Mouse (Mus musculus): ENCODE measurements around the gene S100a8.

Gene S100a8

DNA sequence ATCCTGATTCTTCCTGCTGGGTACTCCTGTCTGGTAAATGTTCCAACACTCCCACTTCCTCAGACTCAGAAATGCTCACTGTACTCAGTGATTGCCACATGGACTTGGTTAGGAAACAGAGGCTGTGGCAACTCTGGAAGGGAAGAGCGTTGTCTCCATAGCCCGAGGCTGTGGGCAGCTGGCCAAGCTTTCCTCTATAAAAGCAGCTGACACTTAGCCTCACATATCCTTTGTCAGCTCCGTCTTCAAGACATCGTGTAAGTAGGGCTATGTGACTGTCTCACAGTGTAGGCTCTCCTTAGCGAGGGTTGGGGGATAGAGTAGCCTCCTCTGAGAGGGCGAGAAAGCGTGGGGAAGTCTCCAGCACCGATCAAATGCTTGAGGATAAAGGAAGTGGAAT is at the start of gene S100a8:
TSS of gene S100a8 (plus strand) at position 133 of the 400 bp plus-strand sequence.
- no peak for DNase-seq (ENCODE audit: low spot score)

DNA sequence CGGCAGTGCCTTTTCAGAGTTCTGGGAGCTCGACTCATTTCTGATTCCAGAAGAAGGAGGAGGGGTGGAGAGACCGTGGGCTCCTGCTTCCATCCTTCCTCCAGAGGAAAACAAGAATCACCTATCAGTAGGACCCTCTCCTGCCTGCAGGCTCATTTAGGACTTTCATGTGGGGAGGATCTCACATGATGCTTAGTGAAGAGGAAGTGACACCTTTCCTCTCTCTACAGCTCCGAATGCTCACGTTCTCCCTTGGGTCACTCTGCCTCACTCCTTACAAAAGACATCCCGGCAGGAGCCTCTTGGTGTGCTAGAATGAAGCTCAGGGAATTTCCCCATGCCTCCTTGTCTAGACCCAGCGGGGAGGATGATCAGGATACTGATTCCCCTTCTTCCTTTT is 47.2 kb upstream of the S100a8 start:
- no peak for DNase-seq (ENCODE audit: low spot score)

DNA sequence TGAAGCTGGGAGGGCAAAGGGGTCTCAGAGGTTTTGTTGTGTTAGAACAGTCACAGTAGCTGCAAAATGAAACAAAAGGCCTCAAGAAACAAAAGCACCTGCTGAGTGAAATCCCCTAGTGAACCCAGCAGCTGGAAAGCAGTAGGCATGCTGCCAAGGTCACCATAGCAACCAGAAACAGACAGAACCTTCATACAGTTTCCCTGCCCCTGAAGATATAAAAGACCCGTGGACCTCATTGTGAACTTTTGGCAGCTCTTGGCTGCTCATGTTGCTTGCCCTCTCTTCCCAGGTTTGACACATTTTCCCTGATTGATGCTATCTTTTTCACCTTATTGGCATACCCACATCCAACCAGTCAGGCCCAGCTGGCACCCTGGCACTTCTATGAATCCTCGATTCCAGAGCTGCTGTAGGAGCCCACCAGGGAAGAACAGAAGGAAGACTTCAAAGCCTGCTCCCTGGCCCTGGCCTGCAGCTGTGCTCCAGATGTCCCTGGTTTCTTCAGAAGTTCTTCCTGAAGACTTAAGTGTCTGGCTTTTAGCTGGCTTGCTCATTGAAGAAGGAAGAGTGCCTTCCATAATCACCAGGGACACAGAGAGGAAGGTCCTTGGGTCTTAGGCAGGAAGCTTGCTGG is 45.2 kb upstream of the S100a8 start:
- no peak for DNase-seq (ENCODE audit: low spot score)

DNA sequence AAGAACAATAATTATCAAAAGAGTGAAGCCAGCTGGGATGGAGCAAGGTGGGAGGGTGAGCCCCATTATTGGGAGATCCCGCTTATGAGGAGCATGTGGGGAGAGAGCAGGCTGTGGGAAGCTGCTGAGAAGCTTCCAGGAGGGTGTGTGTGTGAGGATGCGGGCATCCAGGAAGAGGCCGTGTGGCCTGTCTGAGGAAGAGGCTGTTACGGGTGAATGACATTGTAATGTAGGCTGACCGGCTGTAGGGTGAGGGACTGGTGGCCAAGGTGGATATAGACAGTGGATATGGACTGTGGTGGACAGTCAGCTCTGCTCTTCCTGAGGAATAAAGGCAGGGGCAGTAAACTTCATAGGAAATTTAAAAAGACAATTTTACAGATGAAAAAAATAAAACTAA is 43.3 kb upstream of the S100a8 start:
- no peak for DNase-seq (ENCODE audit: low spot score)

DNA sequence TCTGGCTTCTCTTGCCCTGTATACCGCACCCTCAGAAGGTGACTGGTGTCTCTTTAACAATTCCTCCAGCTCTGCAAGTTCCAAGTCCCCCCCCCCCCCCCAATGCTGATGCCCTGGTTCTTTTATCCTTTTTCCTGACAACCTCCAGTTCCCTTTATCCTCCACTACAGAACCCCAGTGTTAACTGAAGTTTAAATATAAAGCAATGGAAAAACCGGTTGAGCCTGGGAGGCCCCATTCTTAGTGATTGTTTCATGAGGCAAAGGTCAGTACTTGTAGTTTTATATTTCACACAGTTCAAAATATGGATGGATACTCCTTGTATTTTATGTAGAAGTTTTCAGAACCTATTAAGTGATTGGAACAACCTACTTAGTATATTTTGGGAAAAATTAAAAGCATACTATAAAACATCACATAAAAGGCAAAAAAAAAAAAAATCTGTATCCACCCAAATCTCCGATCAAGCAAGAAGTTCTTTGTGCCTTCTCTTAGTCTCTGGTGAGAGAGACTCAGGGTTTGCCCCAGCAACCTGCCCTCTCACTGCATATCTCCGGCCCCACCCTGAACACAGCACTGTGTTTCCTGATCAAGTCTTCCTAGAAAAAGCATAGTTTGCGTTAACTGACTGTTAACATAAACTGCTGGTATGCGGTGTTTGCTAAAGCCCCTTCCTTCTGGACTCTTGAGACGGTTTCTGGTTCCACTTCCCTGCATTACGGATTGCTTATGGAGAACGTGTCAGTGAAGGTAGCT is 42.3 kb upstream of the S100a8 start:
- no peak for DNase-seq (ENCODE audit: low spot score)

DNA sequence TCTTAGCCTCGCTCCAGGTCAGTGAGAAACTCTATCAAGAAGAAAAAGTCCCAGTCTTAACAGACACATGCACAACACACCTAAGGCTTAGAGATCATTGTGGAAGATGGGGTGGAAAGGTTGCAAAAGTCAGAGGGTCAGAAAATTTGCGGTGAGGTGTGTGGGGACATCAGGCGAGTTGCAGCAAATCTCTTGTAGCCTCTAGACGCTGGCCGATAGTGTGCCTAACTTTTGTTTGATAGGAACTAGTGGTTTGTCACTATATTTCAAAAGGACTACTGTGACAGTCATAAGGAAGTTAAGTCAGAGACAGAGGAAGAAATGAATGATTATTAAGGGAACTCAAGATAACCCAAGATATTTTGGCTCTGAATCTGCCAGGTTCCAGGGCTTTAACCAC is 41.4 kb upstream of the S100a8 start:
- no peak for DNase-seq (ENCODE audit: low spot score)

DNA sequence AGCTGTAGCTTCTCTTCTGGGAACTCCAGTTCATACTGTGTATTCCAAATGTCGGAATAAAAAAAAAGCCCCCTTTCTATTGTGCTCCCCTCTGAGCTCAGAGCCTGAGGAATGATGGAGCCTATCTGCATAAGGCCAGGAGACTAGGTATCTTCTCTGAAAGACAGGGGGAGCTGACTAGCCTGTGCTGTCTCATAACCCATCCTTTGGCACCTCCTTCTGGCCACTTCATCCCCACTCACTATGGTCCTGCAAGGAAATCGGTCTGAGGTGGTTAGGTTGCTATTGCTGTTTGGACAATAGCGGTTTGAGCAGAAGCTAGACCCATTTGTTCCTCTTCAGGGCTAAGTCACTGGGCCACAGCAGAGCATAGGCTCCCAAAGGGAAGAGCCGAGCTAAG is 41.0 kb upstream of the S100a8 start:
- DNase-seq (ENCODE audit: low spot score) = peak; percentile 11

DNA sequence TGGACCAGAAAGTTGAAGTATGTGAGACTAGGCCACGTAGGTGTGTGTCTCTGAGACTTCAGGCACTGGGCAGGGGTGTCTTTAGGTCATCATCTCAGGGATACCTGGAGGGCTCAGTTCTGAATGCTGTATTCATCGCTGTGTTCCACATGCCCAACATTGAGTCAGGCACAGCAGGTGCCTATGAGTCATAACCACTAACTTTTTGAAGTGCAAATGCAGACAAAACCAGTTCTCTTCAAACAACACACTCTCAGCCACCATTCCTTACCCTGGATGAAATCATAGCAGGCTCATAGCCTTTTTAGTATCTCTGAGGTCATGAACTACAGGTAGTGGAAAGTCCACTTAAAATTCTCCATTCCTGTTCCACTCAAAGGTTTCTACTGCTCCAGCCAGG is 39.5 kb upstream of the S100a8 start:
- no peak for DNase-seq (ENCODE audit: low spot score)

DNA sequence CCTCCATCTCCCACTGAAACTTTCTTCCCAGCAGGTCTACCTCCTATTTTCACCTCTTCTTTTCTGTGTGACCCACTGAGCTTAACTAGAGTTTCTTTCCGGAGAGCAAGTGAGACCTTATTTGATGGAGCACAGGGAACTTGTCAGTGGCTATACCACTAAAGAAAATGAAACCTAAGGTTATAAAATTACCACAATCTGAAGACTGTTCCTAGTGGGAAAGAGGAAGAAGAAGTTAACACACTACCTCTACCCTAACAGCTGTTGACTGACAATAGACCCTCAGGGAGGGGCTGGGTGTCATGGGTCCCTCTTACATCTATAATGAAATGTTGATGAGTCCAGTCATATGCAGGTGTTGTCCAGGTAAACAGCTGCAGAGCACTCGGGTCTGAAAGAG is 36.8 kb upstream of the S100a8 start:
- DNase-seq (ENCODE audit: low spot score) = no peak

DNA sequence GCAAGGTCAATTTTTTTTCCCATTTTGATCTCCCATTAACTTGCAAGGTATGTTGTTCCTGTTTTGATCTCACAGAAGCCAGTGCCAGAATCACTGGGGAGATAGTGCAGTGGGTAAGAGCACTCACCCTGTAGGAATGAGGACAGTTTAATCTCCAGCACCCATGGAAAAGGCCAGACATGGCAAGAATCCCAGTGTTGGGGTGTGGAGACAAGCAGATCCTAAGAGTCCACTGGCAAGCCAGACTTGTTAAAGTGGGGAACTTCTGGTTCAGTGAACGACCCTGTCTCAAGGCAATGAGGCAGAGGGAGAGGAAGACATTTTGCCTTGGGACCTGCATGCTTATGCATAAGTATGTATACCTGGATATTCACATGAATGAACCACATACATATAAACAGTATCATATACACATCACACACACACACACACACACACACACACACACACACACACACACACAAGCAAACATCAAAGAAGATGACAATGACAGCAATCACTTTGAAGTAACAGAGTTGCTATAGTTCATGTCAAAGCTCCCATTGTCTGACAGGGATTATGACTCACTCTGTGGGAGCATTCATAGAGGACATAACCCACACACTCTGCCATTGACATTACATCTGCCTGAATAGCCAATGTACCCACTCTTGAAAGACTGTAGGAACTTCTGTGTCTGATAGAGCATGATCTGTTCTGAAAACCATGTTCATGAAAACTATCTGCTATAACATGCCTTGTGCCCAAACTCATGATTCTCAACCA is 30.1 kb upstream of the S100a8 start:
- DNase-seq (ENCODE audit: low spot score) = no peak

DNA sequence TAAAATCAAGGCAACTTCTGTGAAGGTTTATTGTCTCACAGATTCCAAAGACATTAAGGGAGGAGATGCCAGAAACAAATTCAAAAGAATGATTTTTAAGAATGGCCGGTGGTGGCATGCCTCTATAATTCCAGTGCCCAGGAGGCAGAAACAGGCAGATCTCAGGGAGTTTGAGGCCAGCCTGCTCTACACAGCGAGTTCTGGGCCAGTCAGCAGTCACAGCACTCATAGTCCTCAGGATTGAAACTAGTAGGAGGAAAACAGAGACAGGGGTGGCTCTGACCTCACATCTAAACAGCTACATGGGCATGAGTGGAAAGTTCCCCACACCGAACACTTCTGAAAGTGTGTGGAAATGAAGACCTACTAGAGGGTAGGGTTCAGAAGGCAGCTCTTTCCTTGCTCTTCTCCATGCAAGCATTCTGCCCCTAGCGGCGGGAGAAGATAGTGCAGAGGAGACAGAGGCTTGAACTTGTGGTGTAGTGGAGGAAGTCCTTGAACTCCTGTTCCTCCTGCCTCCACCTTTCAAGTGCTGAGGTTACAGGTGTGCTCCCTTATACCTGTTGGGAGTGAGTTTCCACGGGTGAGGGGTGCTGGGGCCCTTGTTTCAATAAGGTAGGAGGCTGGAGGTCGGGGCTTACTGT is 29.1 kb upstream of the S100a8 start:
- DNase-seq (ENCODE audit: low spot score) = peak; percentile 12

DNA sequence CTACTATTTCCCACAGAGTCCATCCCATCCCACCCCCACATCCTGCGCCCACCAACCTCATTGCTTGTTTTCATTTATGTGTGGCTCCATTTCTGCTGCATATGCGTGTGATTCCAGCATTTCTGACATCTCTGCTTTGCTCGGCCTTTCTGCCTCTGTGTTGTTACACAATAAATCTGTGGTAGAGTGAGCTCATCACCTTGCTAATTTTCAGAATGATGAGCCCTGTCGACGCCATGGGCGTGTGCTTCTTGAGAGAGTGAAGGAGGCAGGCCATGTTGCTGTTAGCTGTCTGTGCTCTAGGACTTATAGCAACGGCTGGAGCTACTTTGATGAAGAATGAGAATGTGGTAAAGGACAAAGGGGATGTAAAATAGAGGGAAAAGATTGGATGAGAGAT is 27.8 kb upstream of the S100a8 start:
- no peak for DNase-seq (ENCODE audit: low spot score)

DNA sequence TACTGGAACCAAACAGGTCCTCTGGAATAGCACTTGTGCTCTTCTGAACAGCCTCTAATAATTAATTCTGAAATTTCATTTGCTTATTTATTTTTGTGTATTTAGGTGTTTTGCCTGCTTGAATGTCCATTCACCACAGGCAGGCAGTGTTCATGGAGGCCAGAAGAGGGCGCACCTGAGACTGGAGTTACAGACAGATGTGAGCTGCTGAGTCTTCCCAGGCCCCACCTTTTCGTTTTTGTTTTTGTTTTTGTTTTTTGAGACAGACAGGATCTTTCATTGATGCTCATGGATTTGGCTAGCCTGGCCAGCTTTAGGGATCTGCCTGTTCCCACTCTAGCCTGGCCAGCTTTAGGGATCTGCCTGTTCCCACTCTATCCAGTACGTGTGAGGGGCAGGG is 24.6 kb upstream of the S100a8 start:
- no peak for DNase-seq (ENCODE audit: low spot score)

DNA sequence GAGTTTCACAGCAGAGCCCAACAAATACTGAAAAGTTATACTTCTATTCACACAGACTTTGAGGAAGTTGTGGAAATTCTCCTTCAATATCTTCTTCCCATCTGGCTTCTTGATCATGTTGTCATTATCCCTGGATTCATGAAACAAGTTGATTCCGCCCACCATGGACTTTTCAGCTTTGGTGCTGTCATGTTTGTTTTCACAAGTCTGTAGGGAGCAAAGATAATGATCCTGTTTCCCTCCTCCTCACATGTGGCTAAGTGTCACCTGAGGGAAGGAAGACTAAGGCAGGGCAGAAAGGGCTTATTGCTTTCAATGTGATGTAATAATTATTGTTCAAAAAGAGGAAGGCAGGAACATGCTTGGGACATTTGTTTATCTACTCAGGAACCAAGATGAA is 21.5 kb upstream of the S100a8 start:
- no peak for DNase-seq (ENCODE audit: low spot score)

DNA sequence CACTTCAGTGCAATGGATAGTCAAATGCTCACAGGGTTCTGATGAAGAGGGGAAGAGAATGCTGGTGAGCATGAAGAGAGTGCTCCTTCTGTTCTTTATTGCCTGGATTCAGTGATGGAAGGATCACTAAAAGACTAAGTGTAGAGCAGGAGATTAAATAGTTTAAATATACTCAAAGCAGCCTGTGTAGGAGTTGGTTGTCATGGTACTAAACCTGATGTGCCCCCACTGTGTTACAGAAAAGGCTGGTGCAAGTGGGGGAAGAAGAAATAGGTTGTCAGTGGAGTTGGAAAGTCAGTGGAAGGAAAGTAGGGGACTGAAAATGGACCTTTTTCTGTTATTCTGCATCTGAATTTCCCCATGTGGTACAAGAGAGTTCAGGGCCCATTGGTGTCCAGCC is 19.8 kb upstream of the S100a8 start:
- DNase-seq (ENCODE audit: low spot score) = no peak

DNA sequence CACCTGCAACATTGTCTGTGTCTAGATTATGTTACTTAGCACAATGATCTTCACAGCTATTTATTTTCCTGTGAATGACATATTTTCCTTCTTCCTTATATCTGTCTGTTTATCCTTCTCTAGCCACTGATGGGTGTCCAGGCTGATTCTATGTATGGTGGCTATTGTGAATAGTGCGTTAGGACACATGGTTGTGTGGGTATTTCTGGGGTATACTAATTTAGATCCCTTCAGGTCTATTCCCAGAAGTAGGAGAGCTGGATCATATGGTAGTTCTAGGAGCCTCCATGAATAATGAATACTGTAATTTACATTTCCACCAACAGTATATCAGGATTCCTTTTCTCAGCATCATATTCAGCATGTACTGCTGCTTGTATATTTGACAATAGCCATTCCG is 18.9 kb upstream of the S100a8 start:
- DNase-seq (ENCODE audit: low spot score) = no peak

DNA sequence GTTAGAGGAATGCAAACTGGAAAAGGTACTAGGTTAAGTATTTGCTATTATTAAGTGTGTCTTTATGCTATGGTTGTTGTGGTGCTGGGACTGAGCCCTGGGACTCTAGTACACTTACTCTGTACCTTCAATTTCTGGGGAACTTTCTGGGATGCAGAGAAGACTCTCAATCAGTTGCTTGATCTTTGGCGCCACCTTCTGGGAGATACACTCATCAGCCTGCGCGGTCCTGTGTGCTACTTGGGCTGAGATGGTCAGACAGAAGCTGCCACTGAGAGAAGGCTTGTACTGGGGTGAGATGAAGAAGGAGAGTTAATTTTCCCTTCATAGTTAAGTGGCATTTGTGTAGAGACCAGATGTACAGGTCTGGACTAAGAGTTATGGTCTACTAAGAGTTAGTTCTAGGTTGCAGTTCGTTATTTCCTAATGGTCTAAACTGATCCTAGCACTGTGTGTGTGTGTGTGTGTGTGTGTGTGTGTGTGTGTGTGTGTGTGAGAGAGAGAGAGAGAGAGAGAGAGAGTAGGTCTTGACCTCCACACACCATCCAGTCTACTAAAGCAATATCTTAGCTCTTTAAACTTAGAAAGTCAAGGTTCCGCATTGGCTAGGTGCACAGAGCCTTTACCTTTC is 15.8 kb upstream of the S100a8 start:
- DNase-seq (ENCODE audit: low spot score) = peak; percentile 24

DNA sequence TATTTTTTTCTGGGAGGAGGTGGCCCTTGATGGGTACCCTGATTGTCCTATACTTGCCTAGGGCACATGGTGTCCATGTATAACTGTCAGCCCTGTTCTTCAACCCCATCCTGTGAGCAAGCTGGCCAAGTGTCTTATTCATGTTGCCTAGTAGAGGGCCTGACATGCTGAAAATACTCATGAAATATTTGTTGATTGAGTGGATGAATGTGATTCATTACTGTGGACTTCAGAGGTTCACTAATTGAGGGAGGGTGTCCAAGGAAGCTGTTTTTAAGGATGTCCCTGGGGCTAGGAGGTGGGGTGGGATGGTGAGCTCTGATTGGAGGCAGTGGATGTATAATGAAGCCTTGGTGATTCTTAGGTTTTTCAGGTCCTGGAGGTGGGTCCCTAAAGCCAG is 15.1 kb upstream of the S100a8 start, which contains the start of gene S100a7a:
TSS of gene S100a7a (plus strand) at position 301 of the 400 bp plus-strand sequence.
- no peak for DNase-seq (ENCODE audit: low spot score)

DNA sequence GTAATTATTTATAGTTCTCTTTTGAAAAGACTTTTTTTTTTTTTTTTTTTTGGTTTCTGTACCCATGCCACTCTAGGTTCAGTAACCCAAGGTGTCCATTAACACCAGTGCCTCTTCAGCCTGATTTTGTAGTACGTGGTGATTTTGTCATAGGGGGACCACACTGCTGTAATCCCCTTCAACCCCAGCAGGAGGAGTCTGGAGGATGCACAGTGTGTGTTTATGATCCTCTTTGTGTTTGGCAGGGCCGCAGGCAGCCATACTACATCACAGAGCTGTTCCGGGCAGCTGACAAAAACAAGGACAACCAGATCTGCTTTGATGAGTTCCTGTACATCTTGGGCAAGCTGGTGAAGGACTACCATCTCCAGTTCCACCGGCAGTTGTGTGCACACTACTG is 11.4 kb upstream of the S100a8 start:
- no peak for DNase-seq (ENCODE audit: low spot score)

DNA sequence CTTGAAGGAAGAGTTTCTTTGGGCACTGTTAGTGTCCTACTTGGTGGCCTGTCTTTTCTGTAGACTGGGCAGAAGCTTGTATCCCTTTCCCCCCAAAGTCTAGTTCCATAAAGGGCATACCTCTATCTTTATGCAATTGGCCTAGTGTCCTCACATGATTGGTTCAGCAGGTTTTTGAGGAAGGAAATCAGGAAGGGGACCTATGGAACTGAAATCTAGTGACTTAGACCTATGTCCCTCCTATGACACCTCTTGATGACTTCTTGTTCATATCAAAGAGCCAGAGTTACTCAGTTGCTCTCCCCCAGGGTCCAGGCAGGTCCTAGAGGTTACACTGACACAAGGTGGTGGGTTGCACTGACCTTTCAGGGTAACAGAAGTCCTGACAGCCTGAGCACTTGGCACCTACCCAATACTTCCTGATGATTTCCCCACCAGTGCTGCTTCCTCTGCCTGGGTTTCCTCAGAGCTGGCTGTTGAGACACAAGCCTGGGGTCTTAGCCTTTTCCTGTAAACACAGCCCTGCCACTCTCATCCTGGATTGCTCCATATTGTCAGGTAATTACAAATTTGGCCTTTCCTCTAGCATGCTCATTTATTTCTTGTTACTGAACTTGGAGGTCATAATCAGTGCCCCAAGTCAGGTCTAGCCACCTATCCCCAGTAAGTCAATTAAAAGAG is 9.3 kb upstream of the S100a8 start:
- no peak for DNase-seq (ENCODE audit: low spot score)

DNA sequence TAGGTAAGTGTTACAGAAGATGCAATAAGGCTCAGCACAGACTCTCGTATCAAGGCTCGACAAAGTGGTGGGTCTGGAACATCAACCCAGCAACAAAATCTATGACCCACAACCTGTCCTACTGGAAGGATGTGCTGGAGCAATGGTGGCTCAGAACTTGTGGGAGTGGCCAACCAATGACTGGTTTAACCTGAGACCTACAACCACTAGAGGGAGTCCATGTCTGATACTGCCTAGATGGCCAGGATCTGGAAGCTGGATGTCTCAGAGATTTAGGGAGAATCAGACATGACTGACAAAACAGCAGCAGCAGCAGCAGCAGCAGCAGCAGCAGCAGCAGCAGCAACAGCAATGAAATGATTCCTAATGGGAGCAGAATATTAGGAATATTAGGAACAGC is 4.6 kb upstream of the S100a8 start:
- DNase-seq (ENCODE audit: low spot score) = no peak

DNA sequence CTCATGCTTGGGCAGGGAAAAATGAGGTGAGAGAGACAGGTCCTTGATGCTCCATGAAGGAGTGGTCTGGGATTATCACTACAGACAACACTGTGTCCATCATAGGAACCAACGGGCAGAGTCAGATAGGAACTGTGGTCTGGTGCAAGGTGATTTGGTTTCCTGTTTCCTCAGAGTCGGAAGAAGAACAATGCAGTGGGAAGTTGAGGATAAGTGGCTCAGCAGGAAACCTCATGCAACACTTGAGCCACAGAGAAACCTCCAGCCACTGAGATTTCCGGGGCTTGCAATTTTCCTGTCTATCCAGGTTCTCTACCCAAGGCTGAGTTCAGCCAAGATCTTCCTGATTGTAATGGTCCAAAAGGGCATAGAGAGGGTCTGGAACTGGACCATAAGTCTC is 9.9 kb downstream of the S100a8 start:
- DNase-seq (ENCODE audit: low spot score) = no peak

Measured in yolk sac, embryonic 10.5 days (tissue).